Mouse (Mus musculus): ENCODE measurements around the gene Dus3l. TPM values are rescaled to one million over a fixed set of nuclear protein-coding genes. Genes with fewer than 3 reads are reported as not detected.
A peak's percentile ranks its signal among the peaks of the same experiment; 100 is the strongest.

Dus3l gene
- total RNA-seq (2021) = 10 to 100 TPM; 69.0 to 73.5 TPM
- long read RNA-seq, experiment 1, transcript Dus3l-204 (10 exons, 2,749 nt) = minor isoform, 22 of 115 reads
- long read RNA-seq, experiment 1, transcript Dus3l-201 (13 exons, 2,025 nt) = major isoform, 42 of 115 reads
- long read RNA-seq, experiment 1, partial matches to known transcripts = 9 of 115 reads
- long read RNA-seq, experiment 1, other reads (novel, unspliced or antisense) = 40 of 115 reads
- long read RNA-seq, experiment 2, transcript Dus3l-201 (13 exons, 2,025 nt) = major isoform, 32 of 119 reads
- long read RNA-seq, experiment 2, transcript Dus3l-204 (10 exons, 2,749 nt) = minor isoform, 27 of 119 reads
- long read RNA-seq, experiment 2, partial matches to known transcripts = 11 of 119 reads
- long read RNA-seq, experiment 2, other reads (novel, unspliced or antisense) = 48 of 119 reads

- no peak for TF ChIP-seq CTCF (IDR thresholded peaks at IDR 0.05)
- intact Hi-C loops (cut with DNase I) = loop anchor here (5.0 kb wide), 2 partner anchors 92 to 152 kb away; partner anchors contain the start of genes Ranbp3 and Rpl36
- Histone ChIP-seq H3K4me3 (peak within 1 kb of the TSS; percentile 53), H3K27ac (peak within 1 kb of the TSS; percentile 97)
- DNase-seq (ENCODE audit: extremely low spot score in 1 of 2, low spot score in 2 of 2) = peak; percentile 83 to 86
Measured at GRCm38 (mm10) chr17:56764474-56765354, at the start of gene Dus3l. Gene Dus3l (plus strand): TSS chr17:56764757.

- no peak overlapping the region; the same call in 1 of the 2 replicates for H3K4me3 ChIP-seq
- intact Hi-C loops (cut with DNase I) = loop anchor here (5.0 kb wide), 1 partner anchor 43 kb away; the partner anchor contains the start of gene Ranbp3
- no peak for TF ChIP-seq CTCF (IDR thresholded peaks at IDR 0.05)
- no peak for DNase-seq (ENCODE audit: extremely low spot score in 1 of 2, low spot score in 2 of 2)
- no peak overlapping the region for H3K27ac ChIP-seq
Measured at GRCm38 (mm10) chr17:56715360-56715759, 49.2 kb upstream of the Dus3l start.

GRCm38 (mm10) chr17:56715914-56716654 is 48.5 kb upstream of the Dus3l start:
- no peak for DNase-seq (ENCODE audit: extremely low spot score in 1 of 2, low spot score in 2 of 2)
- Histone ChIP-seq H3K4me3 (peak overlapping the region; percentile 93), H3K27ac (peak overlapping the region; percentile 90)
- TF ChIP-seq CTCF (IDR thresholded peaks at IDR 0.05) = no peak
- intact Hi-C loops (cut with DNase I) = loop anchor here (2.0 to 5.0 kb wide), 2 partner anchors 44 to 47 kb away; partner anchors contain the start of gene Ranbp3

GRCm38 (mm10) chr17:56716655-56717362 is 47.7 kb upstream of the Dus3l start:
- DNase-seq (ENCODE audit: extremely low spot score in 1 of 2, low spot score in 2 of 2) = peak; percentile 94 to 96
- peak overlapping the region; percentile 93 for H3K4me3 ChIP-seq
- peak overlapping the region; percentile 93 for H3K27ac ChIP-seq
- TF ChIP-seq CTCF (IDR thresholded peaks at IDR 0.05) = no peak
- intact Hi-C loops (cut with DNase I) = loop anchor here (1.0 to 5.0 kb wide), 3 partner anchors 40 to 46 kb away; partner anchors contain the start of genes Nrtn and Ranbp3

GRCm38 (mm10) chr17:56717363-56718058 is 47.0 kb upstream of the Dus3l start, which contains the start of the genes Ndufa11 and Vmac:
Gene Ndufa11 (plus strand): TSS chr17:56717767.
Gene Vmac (minus strand): TSS chr17:56718022.
- TF ChIP-seq CTCF (IDR thresholded peaks at IDR 0.05) = no peak
- DNase-seq (ENCODE audit: extremely low spot score in 1 of 2, low spot score in 2 of 2) = peak; percentile 86 to 93
- Histone ChIP-seq H3K4me3 (peak within 1 kb of the TSS; percentile 93), H3K27ac (peak within 1 kb of the TSS; percentile 93)
- intact Hi-C loops (cut with DNase I) = loop anchor here (1.0 to 5.0 kb wide), 3 partner anchors 40 to 45 kb away; partner anchors contain the start of genes Nrtn and Ranbp3

- intact Hi-C loops (cut with DNase I) = no loop called here
- TF ChIP-seq CTCF (IDR thresholded peaks at IDR 0.05) = no peak
- DNase-seq (ENCODE audit: extremely low spot score in 1 of 2, low spot score in 2 of 2) = no peak
- no peak overlapping the region for H3K27ac ChIP-seq
- H3K4me3 ChIP-seq = no peak overlapping the region
Measured at GRCm38 (mm10) chr17:56722441-56722840, 42.1 kb upstream of the Dus3l start.

- DNase-seq (ENCODE audit: extremely low spot score in 1 of 2, low spot score in 2 of 2) = no peak
- intact Hi-C loops (cut with DNase I) = no loop called here
- no peak; the same call in 1 of the 2 replicates for TF ChIP-seq CTCF (IDR thresholded peaks at IDR 0.05)
- no peak overlapping the region for H3K27ac ChIP-seq
- no peak overlapping the region for H3K4me3 ChIP-seq
Measured at GRCm38 (mm10) chr17:56723419-56724161, 41.0 kb upstream of the Dus3l start.

GRCm38 (mm10) chr17:56727029-56727649 is 37.4 kb upstream of the Dus3l start:
- DNase-seq (ENCODE audit: extremely low spot score in 1 of 2, low spot score in 2 of 2) = no peak

GRCm38 (mm10) chr17:56727659-56728058 is 36.9 kb upstream of the Dus3l start:
- no peak for TF ChIP-seq CTCF (IDR thresholded peaks at IDR 0.05)
- no peak for DNase-seq (ENCODE audit: extremely low spot score in 1 of 2, low spot score in 2 of 2)
- H3K27ac ChIP-seq = no peak overlapping the region
- intact Hi-C loops (cut with DNase I) = no loop called here
- no peak overlapping the region for H3K4me3 ChIP-seq

More at GRCm38 (mm10) chr17:56727029-56727649, 37.4 kb upstream of the Dus3l start:
- H3K27ac ChIP-seq = no peak overlapping the region
- intact Hi-C loops (cut with DNase I) = no loop called here
- H3K4me3 ChIP-seq = no peak overlapping the region
- no peak for TF ChIP-seq CTCF (IDR thresholded peaks at IDR 0.05)

Data from left cerebral cortex, adult 2 months (tissue).